Comparison of ENCODE assay signal across 21 mouse cellular contexts in genomic region chr15:4747656-4748055, GRCm38 (mm10). TPM values are rescaled to one million over a fixed set of nuclear protein-coding genes. Genes with fewer than 3 reads are reported as not detected.
DNase-seq lines count a peak whose midpoint lies in the region.
"Had no signal": no experiment of that assay in that cellular context is flagged by ENCODE, and none has a peak within 500 bp of the region (broad histone marks: within the 10 kb centered on the region; RNA-seq: fewer than 3 reads in every experiment).

No protein-coding gene starts in this region.

- DNase-seq in gastrocnemius, adult 18-20 months (ENCODE audit: low spot score): peak; percentile 63
- no peak for DNase-seq in gastrocnemius, postnatal 10 days
- peak; percentile 7 for DNase-seq in gastrocnemius, postnatal 25 days
- DNase-seq in gastrocnemius, postnatal 36 days: no peak
- peak; percentile 26 to 68 for DNase-seq in heart, adult 18-20 months
- DNase-seq in heart, postnatal 10 days: no peak
- peak; percentile 16 for DNase-seq in testis, postnatal 14 days (ENCODE audit: low spot score)
- DNase-seq in testis, postnatal 10 days (ENCODE audit: low spot score): no peak
- DNase-seq: adrenal gland, adult 2 months; adrenal gland, postnatal 10 days; adrenal gland, postnatal 25 days; B cell, adult 2 months; cerebellum, adult 11 months; cerebellum, adult 18-20 months; cerebellum, adult 8-10 months; cerebellum, adult 9-11 months; cerebellum, postnatal 14 days; cerebellum, postnatal 36 days; embryo, embryonic 11 days had no signal

- intact Hi-C loops in gastrocnemius, postnatal 36 days (cut with DNase I): no loop called here
- intact Hi-C loops in heart, postnatal 10 days (cut with DNase I): no loop called here

RNA-seq across cellular contexts. Expression of gene C6, which starts 20.7 kb away (rescaled TPM):
- total RNA-seq in gastrocnemius, adult 18-20 months (2021): 1 to 10 TPM; 1.2 to 3.0 TPM
- total RNA-seq in gastrocnemius, postnatal 10 days (2021): under 1 TPM; 0.45 TPM
- 1 to 10 TPM in 1 of 2 experiments, under 1 TPM in 1; 0.15 to 4.2 TPM for total RNA-seq in gastrocnemius, postnatal 25 days (2021)
- 1 to 10 TPM in 1 of 2 experiments, under 1 TPM in 1; 0.64 to 1.5 TPM for total RNA-seq in gastrocnemius, postnatal 36 days (2021)
- under 1 TPM; 0.50 to 0.93 TPM for total RNA-seq in heart, adult 18-20 months (2021)
- total RNA-seq in heart, postnatal 10 days (2021): not detected
- total RNA-seq: CH12.LX; common myeloid progenitor, adult 5-6 weeks had no signal

Comparison
In these comparisons a context has a peak if more than half of its experiments do, and no peak if none do; other contexts are left out.
1. DNase-seq: peak in gastrocnemius, adult 18-20 months (single experiment), gastrocnemius, postnatal 25 days (single experiment), heart, adult 18-20 months (2 of 2) and testis, postnatal 14 days (single experiment); none in gastrocnemius, postnatal 10 days (single experiment), gastrocnemius, postnatal 36 days (0 of 2), heart, postnatal 10 days (0 of 2) and testis, postnatal 10 days (single experiment).